Mouse (Mus musculus): ENCODE results near the gene Lmod1.

GRCm38 (mm10) chr1:135366380-135366779 is 41.8 kb downstream of the Lmod1 start:
- no peak for TF ChIP-seq POLR2A (IDR thresholded peaks at IDR 0.05; ENCODE audit: control insufficient read depth, extremely low read depth, insufficient read depth, low read length, poor library complexity)
- TF ChIP-seq CTCF (IDR thresholded peaks at IDR 0.05; ENCODE audit: borderline replicate concordance, control insufficient read depth, extremely low read depth, insufficient read depth, low read length, poor library complexity) = no peak

Measured in thymus, adult 2 months (tissue).